Mouse (Mus musculus) common myeloid progenitor, adult 5-6 weeks (primary cell): ENCODE measurements at regions not wholly inside any gene's neighbourhood (a gene's known extent, or its start where the extent isn't known, plus 50 kb on each side); places are given as distances from the start of the nearest gene placed in this dataset.
A peak's percentile ranks its signal among the peaks of the same experiment; 100 is the strongest.
"Not testable (repeated sequence)": the region's sequence is repeated elsewhere in the genome, so short reads cannot be mapped to it uniquely, and the experiment has no call there.

ENCODE experiments used
- ATAC-seq: replicated peaks from 2 replicates; pipeline ENCODE4 v1.8.0; 2016; ENCODE audit warnings: low read depth, mild to moderate bottlenecking, moderate TSS enrichment, inconsistent platforms; ENCODE audit not compliant: poor library complexity, severe bottlenecking

GRCm38 (mm10) chr4:10670846-10671428 lies 203.4 kb upstream of the 2610301B20Rik start:
- no peak for ATAC-seq

DNA sequence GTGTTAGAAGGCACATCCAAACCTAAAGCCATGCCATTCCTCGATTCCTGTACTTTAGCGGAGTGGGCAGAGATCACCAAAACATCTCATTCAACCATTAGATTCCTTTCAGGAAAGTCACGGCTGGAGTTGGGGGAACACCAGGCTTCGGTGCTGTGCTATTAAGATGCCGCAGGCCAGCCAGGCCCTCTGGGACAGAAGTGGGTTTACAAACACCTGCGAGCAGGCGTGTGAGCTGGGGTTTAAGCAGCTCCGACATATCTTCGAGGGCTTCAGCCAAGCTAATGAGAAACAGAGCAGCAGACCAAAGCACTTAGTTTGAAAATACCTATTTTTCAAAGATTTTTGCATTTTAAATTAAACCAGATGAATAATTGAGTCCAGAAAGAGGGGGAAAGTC lies 183.2 kb upstream of the 2610301B20Rik start:
- no peak for ATAC-seq

- ATAC-seq: no peak
These were observed 181.4 kb upstream of the 2610301B20Rik start for GRCm38 (mm10) chr4:10692860-10693259.

- no peak for ATAC-seq
These were observed 180.7 kb upstream of the 2610301B20Rik start for GRCm38 (mm10) chr4:10693446-10694105.

- ATAC-seq: not testable (repeated sequence)
These were observed 180.1 kb upstream of the 2610301B20Rik start for GRCm38 (mm10) chr4:10694106-10694748.

DNA sequence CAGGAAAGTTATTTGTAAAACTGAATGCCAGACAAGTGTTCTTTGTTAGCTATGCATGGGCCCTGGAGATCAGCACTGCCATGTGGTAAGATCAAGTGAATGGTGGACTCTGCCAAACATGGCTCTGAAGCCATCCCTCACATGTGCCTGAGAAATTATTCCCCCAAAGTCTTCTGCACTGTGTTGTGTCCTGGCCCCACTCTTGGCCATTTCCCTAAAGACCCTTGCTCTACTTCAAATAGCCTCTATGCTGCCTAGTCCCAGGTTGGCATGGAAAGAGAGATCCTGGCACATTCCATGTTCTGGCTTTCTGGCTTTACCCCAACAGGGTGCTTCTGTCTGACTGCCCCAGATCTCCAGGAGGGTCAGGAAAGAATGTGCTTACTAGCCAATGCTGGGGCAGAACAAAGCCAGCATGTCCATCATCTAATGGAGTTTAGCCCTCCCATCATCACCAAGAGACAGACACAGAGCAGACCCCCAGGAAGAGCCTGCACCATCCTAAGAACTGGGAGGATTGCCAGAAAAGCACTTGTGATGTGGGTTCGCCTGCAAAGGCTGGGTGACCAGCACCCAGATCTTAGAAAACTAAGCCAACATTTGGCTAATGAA lies 177.0 kb upstream of the 2610301B20Rik start:
- no peak for ATAC-seq

GRCm38 (mm10) chr4:10698637-10699036 lies 175.7 kb upstream of the 2610301B20Rik start:
- no peak for ATAC-seq

- no peak for ATAC-seq
These were observed 172.8 kb upstream of the 2610301B20Rik start for GRCm38 (mm10) chr4:10701479-10701878.

DNA sequence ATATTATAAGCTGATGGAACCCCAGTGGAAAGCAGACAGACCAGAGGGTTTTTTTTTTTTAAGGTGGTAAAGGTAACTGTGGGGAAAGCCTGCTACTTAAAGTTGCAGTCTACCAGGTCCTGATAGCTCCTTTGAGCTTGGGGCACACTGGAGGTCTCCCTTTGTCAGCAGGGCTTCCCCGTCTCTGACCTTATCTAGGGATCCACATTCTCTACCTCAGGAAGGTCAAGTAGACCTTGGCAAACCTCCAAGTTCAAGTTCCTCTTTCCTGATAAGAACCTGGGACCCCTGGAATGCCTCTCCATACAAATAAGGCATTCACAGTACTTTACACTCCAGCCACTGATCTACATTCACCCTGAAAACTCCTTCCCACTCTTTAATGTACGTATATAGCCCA lies 171.1 kb upstream of the 2610301B20Rik start:
- ATAC-seq: peak; percentile 65

GRCm38 (mm10) chr4:10707016-10707657 lies 167.2 kb upstream of the 2610301B20Rik start:
- ATAC-seq: no peak

- ATAC-seq: no peak
These were observed 166.6 kb upstream of the 2610301B20Rik start for GRCm38 (mm10) chr4:10707658-10708056.

DNA sequence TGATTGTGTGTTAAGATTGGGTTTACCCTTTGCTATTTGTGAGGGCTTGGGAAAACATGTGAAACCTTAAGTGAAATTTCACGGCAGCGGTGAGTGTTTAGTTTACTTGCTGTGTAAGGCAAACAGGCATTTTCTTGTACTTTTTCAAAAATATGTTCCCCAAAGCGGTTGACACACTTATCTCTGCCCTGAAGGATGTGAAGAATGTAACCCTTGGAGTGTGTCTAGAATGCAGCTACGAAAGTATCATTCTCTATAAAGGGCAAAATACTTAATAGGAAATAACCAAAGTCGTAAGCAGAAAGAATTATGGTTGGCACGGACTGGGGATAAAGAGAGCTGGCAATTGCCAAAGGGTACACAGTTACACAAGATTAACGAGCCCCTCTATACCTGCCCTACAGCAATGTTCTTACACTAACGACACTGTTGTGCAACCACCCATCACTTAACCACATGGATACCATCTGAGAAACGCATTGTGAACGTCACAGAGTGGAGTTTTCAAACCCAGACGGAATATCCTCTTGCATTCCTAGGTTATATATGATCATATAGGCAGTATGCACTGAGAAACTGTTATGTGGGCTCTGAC lies 162.3 kb upstream of the 2610301B20Rik start:
- ATAC-seq: no peak

DNA sequence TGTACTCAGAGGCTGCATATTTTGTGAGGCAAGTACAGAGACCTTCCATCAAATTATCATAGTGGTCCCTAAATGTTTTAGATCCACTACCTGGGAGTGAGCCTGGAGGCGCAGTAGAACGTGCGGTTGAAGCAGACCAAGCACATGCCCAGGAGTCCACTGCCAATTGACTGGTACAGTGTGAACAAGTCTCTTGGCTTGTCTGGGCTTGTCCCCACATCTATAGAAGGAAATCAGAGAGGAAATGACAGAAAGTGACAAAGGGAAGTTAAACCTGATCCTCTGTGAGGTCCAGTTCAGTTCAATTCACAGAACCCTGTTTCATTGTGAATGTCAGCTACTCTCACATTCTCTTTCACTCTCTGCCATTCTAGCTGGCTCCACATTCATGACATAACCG lies 151.0 kb upstream of the 2610301B20Rik start:
- ATAC-seq: no peak

GRCm38 (mm10) chr4:10727894-10728293 lies 146.4 kb upstream of the 2610301B20Rik start:
- ATAC-seq: no peak

DNA sequence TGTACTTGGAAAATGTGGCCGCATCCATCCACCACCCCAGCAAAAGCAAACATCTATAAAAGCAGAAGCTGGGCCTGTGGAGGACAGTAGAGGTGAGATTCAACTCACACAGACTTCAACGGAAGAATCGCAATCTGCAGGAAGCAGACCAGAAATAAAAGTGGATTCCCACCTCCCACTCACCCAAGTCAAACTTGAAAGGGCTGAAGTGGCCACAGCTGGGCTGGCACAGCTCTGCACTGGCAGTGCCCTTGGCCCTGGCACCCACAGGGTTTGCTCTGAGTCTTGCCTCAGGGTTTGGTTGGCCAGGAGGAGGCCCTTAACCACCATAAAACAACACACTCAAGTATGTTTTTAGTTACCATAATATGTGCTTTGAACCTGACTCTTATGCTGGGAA lies 129.1 kb upstream of the 2610301B20Rik start:
- ATAC-seq: peak; percentile 86

GRCm38 (mm10) chr4:10748816-10749215 lies 125.5 kb upstream of the 2610301B20Rik start:
- no peak for ATAC-seq

DNA sequence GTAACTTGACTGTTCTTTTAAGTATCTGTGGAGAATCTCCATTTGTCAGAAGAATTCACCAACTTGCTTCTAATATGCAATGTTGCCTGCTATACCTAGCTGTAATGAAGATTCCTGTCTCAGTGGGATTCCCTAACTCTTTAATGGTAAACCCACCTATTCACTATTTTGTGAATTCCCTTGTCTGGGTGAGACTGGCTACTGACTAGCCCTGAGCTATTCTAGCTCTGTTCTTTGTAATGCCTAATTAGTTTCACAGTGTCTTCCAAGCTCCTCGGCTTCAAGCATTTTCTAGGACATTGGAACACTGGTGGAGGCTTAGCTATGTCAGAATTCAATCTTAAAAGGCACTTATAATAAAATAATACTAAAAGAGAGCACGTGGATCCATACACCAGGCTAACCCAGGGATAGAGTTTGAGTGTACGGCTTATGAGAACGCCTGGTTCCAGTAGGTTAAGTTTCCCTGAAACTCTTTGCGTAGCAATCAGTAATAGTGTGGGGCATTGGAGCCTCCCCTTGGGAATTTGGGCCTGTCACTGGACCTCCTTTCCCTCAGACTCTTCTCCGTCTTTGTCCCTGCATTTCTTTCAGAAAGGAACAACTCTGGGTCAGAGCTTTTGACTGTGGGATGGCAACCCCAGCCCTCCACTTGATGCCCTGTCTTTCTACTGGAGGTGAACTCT lies 123.8 kb upstream of the 2610301B20Rik start:
- ATAC-seq: not testable (repeated sequence)

DNA sequence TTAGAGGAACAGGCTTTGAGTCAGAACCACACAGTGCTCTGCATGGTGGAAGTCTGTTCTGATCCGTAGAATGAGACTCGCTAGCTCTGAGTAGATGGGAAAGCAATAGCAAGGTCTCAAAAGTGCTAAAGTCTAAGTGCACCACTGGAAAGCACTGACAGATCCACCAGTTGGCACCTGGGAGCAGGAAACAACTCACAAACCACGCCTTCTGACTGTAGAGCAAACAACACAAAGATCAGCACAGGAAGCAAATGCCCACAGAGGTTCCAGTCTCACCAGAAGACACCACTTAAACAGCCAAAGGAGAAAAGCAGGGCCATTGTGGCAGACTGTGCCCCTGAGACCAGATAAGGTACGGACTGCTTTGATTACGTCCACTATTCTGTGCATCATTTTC lies 121.1 kb upstream of the 2610301B20Rik start:
- ATAC-seq: no peak

DNA sequence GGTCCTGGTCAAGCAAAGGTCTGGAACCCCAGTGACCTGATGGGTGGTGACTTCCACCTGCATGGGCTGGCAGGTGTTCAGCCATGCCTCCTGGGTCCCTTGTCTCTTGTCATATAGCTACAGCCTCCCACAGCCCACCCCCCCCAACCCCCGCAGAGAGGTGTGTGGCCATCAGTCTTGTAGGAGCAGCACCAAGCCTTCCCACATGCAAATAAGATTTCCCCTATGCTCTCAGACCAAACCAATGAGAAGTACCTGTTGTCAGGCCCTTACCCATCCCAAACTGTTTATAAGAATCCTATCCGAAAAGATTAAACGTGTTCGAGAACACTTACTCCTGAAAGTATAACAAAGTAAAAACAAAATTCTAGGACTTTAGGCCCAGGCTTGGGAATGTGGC lies 114.8 kb upstream of the 2610301B20Rik start:
- no peak for ATAC-seq

DNA sequence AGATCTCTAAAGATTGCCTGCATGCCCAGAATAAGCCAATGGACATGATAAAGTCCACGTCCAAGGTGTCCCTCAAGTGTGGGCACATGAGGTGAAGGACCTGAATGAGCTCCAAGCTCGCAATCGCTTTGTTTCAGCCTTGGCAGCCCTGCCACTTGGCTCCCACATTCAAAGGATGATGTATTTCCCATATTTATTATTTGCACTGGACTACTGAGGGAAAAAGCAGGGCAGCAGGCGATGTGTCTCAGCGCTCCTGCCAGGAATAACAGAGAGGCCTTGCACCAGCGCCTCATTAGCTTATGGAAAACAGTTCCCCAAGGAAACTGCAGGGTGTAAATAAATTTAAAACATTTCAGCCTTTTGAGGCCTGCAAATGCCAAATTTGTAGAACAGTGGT lies 106.6 kb upstream of the 2610301B20Rik start:
- no peak for ATAC-seq
